Mouse (Mus musculus) left cerebral cortex, adult 18-20 months (tissue): ENCODE data around the gene Top3a. TPM values are rescaled to one million over a fixed set of nuclear protein-coding genes. Genes with fewer than 3 reads are reported as not detected.
"Not testable (repeated sequence)": the region's sequence is repeated elsewhere in the genome, so short reads cannot be mapped to it uniquely, and the experiment has no call there.

Experiments used
- DNase-seq, 2 experiments: peaks; one replicate each; pipeline ENCODE4 v3.0.0; 2021 to 2022; ENCODE audit warnings: low spot score in 2 of 2, mixed read lengths in 1 of 2
- long read RNA-seq, 2 experiments: library from polyadenylated mRNA; stranded (forward); transcript quantifications; one replicate each; pipeline ENCODE4 v2.0.0; 2021
- total RNA-seq, 2 experiments: library from RNA; stranded (reverse); gene quantifications; 2 replicates each; pipeline ENCODE4 v1.2.3; 2021

The Top3a gene
- 1 to 10 TPM; 5.0 to 5.3 TPM for total RNA-seq
- long read RNA-seq, experiment 1, partial matches to known transcripts = 0 of 2 reads
- long read RNA-seq, experiment 1, other reads (novel, unspliced or antisense) = 0 of 2 reads
- long read RNA-seq, experiment 2, partial matches to known transcripts = 1 of 3 reads
- long read RNA-seq, experiment 2, other reads (novel, unspliced or antisense) = 0 of 3 reads

GRCm38 (mm10) chr11:60776829-60777740, at the start of gene Top3a, which contains the start of gene Smcr8:
Gene Top3a, minus strand, starts transcription at chr11:60777365.
Gene Smcr8, plus strand, starts transcription at chr11:60777524.
- DNase-seq = peak; percentile 76 to 86

- no peak for DNase-seq
Measured at GRCm38 (mm10) chr11:60826700-60827099, 49.5 kb upstream of the Top3a start.

- no peak for DNase-seq
Measured at GRCm38 (mm10) chr11:60825191-60825590, 48.0 kb upstream of the Top3a start.

GRCm38 (mm10) chr11:60823771-60824170, 46.6 kb upstream of the Top3a start:
- no peak for DNase-seq

GRCm38 (mm10) chr11:60816398-60816797, 39.2 kb upstream of the Top3a start:
- no peak for DNase-seq

GRCm38 (mm10) chr11:60811618-60812017, 34.5 kb upstream of the Top3a start, which contains the start of gene Shmt1:
Gene Shmt1, minus strand, starts transcription at chr11:60811718.
- DNase-seq = not testable (repeated sequence)

- peak; percentile 88 to 91 for DNase-seq
Measured at GRCm38 (mm10) chr11:60811054-60811460, 33.9 kb upstream of the Top3a start.

- no peak for DNase-seq
Measured at GRCm38 (mm10) chr11:60810046-60810965, 33.1 kb upstream of the Top3a start.

GRCm38 (mm10) chr11:60809546-60809945, 32.4 kb upstream of the Top3a start:
- no peak for DNase-seq

- peak; percentile 21 to 38 for DNase-seq
Measured at GRCm38 (mm10) chr11:60808286-60809070, 31.3 kb upstream of the Top3a start.

GRCm38 (mm10) chr11:60800892-60801291, 23.7 kb upstream of the Top3a start:
- no peak for DNase-seq

- no peak for DNase-seq
Measured at GRCm38 (mm10) chr11:60799977-60800376, 22.8 kb upstream of the Top3a start.

- DNase-seq = no peak
Measured at GRCm38 (mm10) chr11:60796342-60796741, 19.2 kb upstream of the Top3a start.

- no peak for DNase-seq
Measured at GRCm38 (mm10) chr11:60790472-60790871, 13.3 kb upstream of the Top3a start.

- no peak for DNase-seq
Measured at GRCm38 (mm10) chr11:60787595-60787994, 10.4 kb upstream of the Top3a start.

- DNase-seq = no peak
Measured at GRCm38 (mm10) chr11:60784179-60784922, 7.2 kb upstream of the Top3a start.

- no peak for DNase-seq
Measured at GRCm38 (mm10) chr11:60779673-60780189, 2.6 kb upstream of the Top3a start.

- DNase-seq = no peak
Measured at GRCm38 (mm10) chr11:60777801-60778370, 721 bp upstream of the Top3a start.
